Mouse (Mus musculus): Measurements from ENCODE around the gene Mgrn1. TPM values are rescaled to one million over a fixed set of nuclear protein-coding genes. Genes with fewer than 3 reads are reported as not detected.

The Mgrn1 gene
- total RNA-seq, 2 experiments from 2014 or later, result 154 to 155 TPM

DNA sequence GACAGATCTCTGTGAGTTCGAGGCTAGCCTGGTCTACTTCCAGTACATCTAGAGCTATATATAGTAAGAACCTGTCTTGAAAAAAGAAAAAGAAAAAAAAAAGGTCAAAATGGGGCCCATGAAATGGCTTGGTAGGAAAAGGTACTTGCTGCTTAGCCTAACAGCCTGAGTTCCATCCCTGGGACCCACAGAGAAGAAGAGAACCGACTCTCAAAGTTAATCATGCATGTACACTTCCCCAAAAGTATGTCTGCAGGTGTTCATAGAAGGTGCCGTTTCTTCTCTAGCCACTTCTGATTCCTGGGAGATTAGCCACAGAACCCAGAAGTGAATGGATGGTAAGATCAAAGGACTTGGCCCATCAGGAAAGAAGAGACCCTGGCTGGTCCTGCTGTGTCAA lies 82.4 kb downstream of the Mgrn1 start:
- DNase-seq, result no peak
- intact Hi-C loops (cut with DNase I), result no loop called here

DNA sequence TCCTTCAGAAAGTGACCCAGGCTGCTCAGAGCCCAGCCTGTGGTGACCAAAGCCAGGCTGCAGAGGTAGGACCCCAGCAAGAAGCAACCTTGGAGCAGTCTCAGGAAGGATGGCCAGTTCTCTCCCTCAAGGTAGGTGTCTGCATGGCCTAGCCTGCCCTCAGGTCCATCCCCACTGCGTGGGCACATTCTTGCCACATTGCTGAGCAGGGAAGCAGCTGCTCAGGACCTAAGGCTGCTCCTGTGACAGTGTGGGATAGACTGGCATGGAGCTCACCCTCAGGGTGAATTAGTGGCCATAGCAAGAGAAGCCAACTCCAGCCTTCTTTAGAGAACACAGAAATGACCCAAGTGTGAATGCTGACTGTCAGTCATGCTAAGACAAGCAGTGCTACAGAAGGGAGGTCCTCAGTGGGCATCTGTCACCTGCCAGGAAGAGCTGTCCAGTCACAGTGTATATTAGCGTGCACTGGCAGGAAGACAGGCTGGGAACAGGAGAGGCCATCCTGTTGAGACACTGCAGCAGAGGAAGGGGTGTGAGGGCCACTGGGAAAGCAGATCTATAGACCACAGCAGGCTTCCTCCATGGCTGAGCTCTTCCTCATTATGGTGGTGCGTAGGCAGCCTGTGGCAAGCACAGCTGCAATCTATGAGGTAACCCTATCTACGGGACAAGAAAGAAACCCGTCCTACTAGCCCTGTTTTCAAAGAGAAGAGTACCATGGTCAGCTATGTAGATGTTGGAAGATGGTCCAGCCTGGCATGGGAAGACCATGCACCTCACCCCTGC lies 83.2 kb downstream of the Mgrn1 start:
- intact Hi-C loops (cut with DNase I), result no loop called here
- no peak for DNase-seq

DNA sequence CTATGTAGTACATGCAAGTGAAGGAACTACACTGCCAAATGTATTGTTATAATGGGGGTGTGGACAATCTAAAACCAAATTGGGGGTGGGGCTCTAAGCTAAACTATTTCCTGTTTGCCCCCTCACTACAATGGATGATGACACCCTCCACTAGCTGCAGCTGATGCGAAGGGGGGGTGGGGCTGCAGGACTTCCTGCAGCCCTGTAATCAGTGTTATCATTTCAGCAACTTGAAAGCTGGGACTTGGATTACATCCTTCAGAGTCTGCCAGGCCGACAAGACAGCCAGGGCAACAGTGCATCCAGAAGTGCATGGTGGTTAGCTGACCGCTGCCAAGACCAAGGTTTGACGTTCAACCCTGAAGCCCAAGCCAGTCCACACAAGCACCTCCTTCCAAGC lies 85.6 kb downstream of the Mgrn1 start:
- no peak for DNase-seq
- intact Hi-C loops (cut with DNase I), result no loop called here

GRCm38 (mm10) chr16:4974521-4974920 lies 88.5 kb downstream of the Mgrn1 start:
- DNase-seq, result no peak
- intact Hi-C loops (cut with DNase I), result no loop called here

- intact Hi-C loops (cut with DNase I), result no loop called here
- no peak for DNase-seq
Observed at GRCm38 (mm10) chr16:4976180-4976579, 90.1 kb downstream of the Mgrn1 start.

- DNase-seq, result no peak
- intact Hi-C loops (cut with DNase I), result no loop called here
Observed at GRCm38 (mm10) chr16:4978275-4979051, 92.4 kb downstream of the Mgrn1 start.

GRCm38 (mm10) chr16:4979755-4980380 lies 93.8 kb downstream of the Mgrn1 start:
- intact Hi-C loops (cut with DNase I), result loop anchor here (1.0 kb wide), 1 partner anchor 165 kb away; no protein-coding TSS in a partner anchor

DNA sequence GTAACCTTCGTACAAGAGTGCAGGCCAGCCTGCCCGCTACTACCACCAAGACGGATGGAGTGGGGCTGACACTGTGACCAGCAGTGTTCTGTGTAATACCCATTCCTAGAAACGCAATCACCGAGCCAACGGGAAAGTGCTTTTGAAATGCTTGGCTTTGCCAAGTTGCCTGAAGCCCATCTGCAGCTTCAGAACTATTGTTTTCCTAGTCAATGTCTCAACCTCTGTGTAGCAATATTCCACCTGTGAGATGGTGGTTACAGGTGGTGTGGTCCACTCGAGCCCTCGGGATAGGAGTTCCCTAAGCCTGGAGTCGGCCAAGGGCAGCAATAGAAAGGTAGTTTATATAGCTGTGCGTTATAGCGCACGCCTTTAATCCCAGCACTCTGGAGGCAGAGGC lies 98.7 kb downstream of the Mgrn1 start:
- no peak for DNase-seq
- intact Hi-C loops (cut with DNase I), result no loop called here

More at GRCm38 (mm10) chr16:4979755-4980380, 93.8 kb downstream of the Mgrn1 start:
- DNase-seq, result peak; percentile 23 to 34

Other genes with a start within 250 kb of the Mgrn1 start
- 10 to 100 TPM in 1 of 2 experiments, 1 to 10 TPM in 1; 9.2 to 11.0 TPM for gene Vasn, start 246.3 kb upstream of the Mgrn1 start, total RNA-seq (2021)
- 100 to 1,000 TPM; 143 to 164 TPM for gene Dnaja3, start 246.3 kb upstream of the Mgrn1 start, total RNA-seq (2021)
- 10 to 100 TPM; 13.0 to 13.7 TPM for gene Coro7, start 206.5 kb upstream of the Mgrn1 start, total RNA-seq (2021)
- gene Nmral1, start 166.9 kb upstream of the Mgrn1 start, total RNA-seq (2021), result 1 to 10 TPM; 2.8 to 3.4 TPM
- 10 to 100 TPM; 72.2 to 88.2 TPM for gene Hmox2, start 159.9 kb upstream of the Mgrn1 start, total RNA-seq (2021)
- gene Cdip1, start 96.0 kb upstream of the Mgrn1 start, total RNA-seq (2021), result 10 to 100 TPM; 59.0 to 66.1 TPM
- gene 4930562C15Rik, start 50.8 kb upstream of the Mgrn1 start, total RNA-seq (2021), result not detected
- gene Ubald1, start 5.9 kb upstream of the Mgrn1 start, total RNA-seq (2021), result 10 to 100 TPM; 20.0 to 21.6 TPM
- 10 to 100 TPM; 20.5 to 21.3 TPM for gene Nudt16l1, start 52.5 kb downstream of the Mgrn1 start, total RNA-seq (2021)
- 10 to 100 TPM; 12.4 to 12.9 TPM for gene Anks3, start 78.0 kb downstream of the Mgrn1 start, total RNA-seq (2021)
- not detected for gene Sept12, start 111.6 kb downstream of the Mgrn1 start, total RNA-seq (2021)
- gene Smim22, start 121.0 kb downstream of the Mgrn1 start, total RNA-seq (2021), result not detected
- gene Rogdi, start 127.3 kb downstream of the Mgrn1 start, total RNA-seq (2021), result 10 to 100 TPM; 16.2 to 19.7 TPM
- gene Glyr1, start 163.6 kb downstream of the Mgrn1 start, total RNA-seq (2021), result 10 to 100 TPM; 43.8 to 46.0 TPM
- gene Ubn1, start 163.8 kb downstream of the Mgrn1 start, total RNA-seq (2021), result 10 to 100 TPM; 26.4 to 28.5 TPM
- gene Ppl, start 246.2 kb downstream of the Mgrn1 start, total RNA-seq (2021), result 1 to 10 TPM; 4.9 to 6.7 TPM

Measured in heart, postnatal 36 days (tissue).